Mouse (Mus musculus) heart, postnatal 36 days (tissue): ENCODE results near the gene Rps8. TPM values are rescaled to one million over a fixed set of nuclear protein-coding genes. Genes with fewer than 3 reads are reported as not detected.
"Not testable (repeated sequence)": the region's sequence is repeated elsewhere in the genome, so short reads cannot be mapped to it uniquely, and the experiment has no call there.

ENCODE experiments used
- DNase-seq, 2 experiments: peaks; one replicate each; pipeline ENCODE4 v3.0.0; 2021 to 2022
- intact Hi-C: fragments of 180-260 bp; cut with DNase I; formaldehyde crosslinking; loops from one replicate; pipeline ENCODE4 v1.15.1; 2025
- total RNA-seq, 2 experiments: library from RNA; stranded (reverse); gene quantifications; 2 replicates each; pipeline ENCODE4 v1.2.3; 2021

The Rps8 gene
- total RNA-seq = 100 to 1,000 TPM; 550 to 602 TPM

- intact Hi-C loops = loop anchor here (2.0 to 5.0 kb wide), 2 partner anchors 27 to 61 kb away; partner anchors contain the start of gene Kif2c
- DNase-seq = peak; percentile 86 to 90
These were observed at the start of gene Rps8 for GRCm38 (mm10) chr4:117155792-117156355. Gene Rps8 (minus strand): TSS chr4:117156243.

GRCm38 (mm10) chr4:117202992-117203354 is 46.9 kb upstream of the Rps8 start:
- no peak for DNase-seq
- intact Hi-C loops = no loop called here

GRCm38 (mm10) chr4:117202046-117202991 is 46.3 kb upstream of the Rps8 start:
- intact Hi-C loops = no loop called here
- DNase-seq = peak; percentile 45 to 47

- intact Hi-C loops = no loop called here
- no peak for DNase-seq
These were observed 35.8 kb upstream of the Rps8 start for GRCm38 (mm10) chr4:117191804-117192203.

- no peak for DNase-seq
These were observed 34.6 kb upstream of the Rps8 start for GRCm38 (mm10) chr4:117190660-117191059.

DNA sequence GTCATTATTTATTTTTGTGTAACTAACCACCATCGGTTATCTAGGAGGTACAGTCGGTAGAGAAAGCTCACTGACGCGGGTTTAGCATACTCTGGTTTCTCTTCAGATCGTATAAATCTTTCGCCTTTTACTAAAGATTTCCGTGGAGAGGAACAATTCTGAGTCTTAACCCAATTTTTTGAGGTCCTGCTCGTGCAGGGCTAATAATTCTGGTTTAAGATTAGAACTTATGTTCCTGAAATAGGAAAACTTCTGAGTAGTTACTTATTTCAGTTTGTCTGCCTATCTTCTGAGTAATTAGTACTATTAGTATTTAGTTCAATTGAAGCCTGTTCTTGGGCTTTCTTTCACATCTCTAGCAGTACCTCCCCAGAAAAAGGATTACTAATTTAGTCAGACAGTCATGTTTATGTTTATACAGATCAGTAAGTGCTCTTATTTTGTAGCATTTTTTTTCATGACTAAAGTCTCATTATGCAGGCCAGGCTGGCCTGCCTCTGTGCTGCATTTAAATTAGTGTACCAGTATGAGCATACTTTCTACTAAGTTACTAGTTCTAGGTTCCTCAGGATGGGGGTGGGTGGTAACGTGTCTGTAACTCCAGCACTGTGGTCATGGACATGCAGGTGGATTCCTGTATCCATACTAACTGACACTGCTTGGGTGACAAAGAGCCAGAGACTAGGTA is 34.0 kb upstream of the Rps8 start:
- DNase-seq = peak; percentile 20 to 50
- intact Hi-C loops = no loop called here

More at GRCm38 (mm10) chr4:117190660-117191059, 34.6 kb upstream of the Rps8 start:
- intact Hi-C loops = no loop called here

DNA sequence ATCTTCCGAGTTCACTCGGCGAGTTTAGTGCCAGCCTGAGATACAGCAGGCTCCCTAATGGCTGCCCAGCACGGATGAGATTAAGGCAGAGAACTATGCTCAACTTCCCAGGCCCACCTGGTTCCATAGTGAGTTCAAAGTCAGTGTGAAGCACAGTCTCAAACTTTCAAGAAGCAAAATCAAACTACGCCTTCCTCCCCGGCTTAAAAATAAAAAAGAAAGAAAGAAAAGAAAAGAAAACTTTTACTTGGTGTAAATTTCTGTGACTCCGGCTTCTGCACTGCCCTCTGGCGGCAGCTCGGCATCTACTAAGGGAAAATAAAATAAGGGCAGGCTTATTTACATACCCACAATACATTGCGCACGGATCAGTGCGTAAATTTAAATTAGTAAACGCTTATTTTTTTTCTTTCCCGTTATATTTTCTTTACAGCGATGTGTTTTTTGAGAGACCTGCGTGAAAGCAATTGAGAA is 33.4 kb upstream of the Rps8 start:
- intact Hi-C loops = no loop called here
- peak; percentile 87 to 90 for DNase-seq

GRCm38 (mm10) chr4:117188969-117189368 is 32.9 kb upstream of the Rps8 start:
- intact Hi-C loops = no loop called here
- no peak for DNase-seq

GRCm38 (mm10) chr4:117182759-117183096 is 26.7 kb upstream of the Rps8 start:
- not testable (repeated sequence) for DNase-seq
- intact Hi-C loops = loop anchor here (2.0 kb wide), 1 partner anchor 26 kb away; the partner anchor contains the start of gene Rps8

GRCm38 (mm10) chr4:117181863-117182758 is 26.1 kb upstream of the Rps8 start, which contains the start of gene Kif2c:
Gene Kif2c (minus strand): TSS chr4:117182639.
- DNase-seq = peak; percentile 91 to 93
- intact Hi-C loops = loop anchor here (2.0 kb wide), 1 partner anchor 25 kb away; the partner anchor contains the start of gene Rps8

- intact Hi-C loops = no loop called here
These were observed 13.9 kb upstream of the Rps8 start for GRCm38 (mm10) chr4:117169936-117170335.

DNA sequence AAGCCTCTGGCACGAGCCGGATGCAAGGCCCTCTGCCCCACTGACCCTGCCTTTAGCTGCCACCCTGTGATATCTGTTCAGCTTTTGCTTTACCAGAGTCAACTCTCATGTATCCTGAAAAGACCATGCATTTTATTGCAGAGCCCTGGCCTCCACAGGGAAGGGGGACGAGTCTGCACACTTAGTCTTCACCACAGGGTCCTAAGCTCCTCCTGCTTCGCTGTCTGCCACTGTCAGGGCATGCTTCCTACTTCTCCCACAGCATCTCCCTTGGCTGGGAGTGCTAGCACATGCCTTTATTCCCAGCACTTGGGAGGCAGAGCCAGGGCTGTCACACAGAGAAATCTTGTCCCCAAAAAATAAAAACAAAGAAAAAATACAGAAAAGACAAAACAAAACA is 5.1 kb upstream of the Rps8 start:
- intact Hi-C loops = no loop called here
- DNase-seq = no peak

More at GRCm38 (mm10) chr4:117169936-117170335, 13.9 kb upstream of the Rps8 start:
- no peak for DNase-seq

DNA sequence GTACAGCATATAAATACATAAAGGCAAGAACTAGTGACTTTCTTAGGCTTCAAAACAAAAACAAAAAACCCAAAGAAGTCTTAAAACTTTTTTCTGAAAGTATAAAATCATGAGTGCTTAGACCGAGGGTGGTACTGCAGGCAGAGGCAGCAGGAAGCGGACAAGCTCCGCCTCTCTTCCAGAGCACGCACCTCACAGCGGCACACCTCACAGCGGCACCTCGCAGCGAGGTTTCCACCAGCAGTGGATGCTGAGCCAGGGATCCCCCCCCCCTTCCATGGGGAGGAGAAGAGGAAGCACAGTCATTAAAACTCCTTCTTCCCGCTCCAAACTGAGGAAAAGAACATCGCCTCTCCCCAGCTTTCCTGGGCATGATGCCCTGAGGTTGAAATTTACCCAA is 3.6 kb upstream of the Rps8 start:
- intact Hi-C loops = loop anchor here (5.0 kb wide), 1 partner anchor 58 kb away; no protein-coding TSS in a partner anchor
- no peak for DNase-seq

GRCm38 (mm10) chr4:117156372-117156771 is 329 bp upstream of the Rps8 start:
- intact Hi-C loops = loop anchor here (2.0 to 5.0 kb wide), 2 partner anchors 26 to 61 kb away; partner anchors contain the start of gene Kif2c
- DNase-seq = no peak

DNA sequence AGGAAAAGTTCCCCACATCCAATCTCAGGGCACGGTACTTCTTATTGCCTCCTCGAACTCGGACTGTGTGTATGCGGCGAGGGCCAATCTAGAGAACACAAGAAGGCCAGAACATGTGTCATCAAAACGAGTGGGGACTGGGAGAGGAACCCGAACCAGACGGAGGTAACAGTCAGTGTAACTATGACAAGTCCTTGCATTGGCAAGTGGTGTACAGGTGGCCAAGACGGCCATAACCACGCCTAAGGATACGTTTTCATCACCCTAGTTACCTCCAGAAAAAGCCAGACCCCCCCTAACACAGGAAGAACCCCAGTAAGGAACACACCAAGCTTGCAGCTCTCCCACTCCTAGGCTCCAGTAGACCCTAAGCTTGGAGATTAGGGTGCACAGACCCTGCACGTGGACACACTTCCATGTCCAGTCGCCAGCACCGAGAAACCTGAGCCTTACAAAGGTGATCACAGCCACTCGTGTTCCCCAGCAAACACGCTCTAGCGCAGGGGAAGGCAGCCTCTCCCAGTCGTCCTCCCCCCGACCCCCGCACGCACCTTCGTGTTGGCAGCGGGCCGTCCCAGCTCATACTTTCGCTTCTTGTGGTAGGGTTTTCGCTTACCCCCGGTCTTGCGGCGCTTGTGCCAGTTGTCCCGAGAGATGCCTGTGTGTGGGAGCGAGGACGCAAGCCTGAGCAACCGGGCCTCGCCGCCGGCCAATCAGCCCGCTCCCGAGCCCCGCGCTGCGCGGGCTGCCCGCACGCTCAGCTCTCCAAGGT is 837 bp downstream of the Rps8 start:
- intact Hi-C loops = loop anchor here (5.0 kb wide), 1 partner anchor 62 kb away; no protein-coding TSS in a partner anchor
- DNase-seq = no peak

DNA sequence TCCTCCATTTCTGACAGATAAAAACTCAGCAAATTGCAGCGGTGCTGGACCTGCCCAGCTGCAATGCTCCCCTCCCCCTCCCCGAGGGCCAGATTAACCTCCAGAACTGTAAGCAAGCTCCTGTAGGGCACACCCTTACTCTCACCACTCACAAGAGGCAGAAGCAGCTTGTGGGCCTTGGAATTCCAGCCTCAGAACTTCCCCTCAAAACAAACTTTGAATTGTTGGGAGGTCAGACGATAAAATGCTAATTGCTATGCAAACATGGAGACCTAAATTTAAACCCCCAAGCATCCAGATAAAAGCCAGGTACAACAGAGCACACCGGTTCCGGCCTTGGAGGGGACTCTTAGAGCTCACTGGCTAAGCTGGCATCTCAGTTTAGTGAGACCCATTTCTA is 3.3 kb downstream of the Rps8 start:
- no peak for DNase-seq
- intact Hi-C loops = no loop called here

GRCm38 (mm10) chr4:117151416-117151815 is 4.6 kb downstream of the Rps8 start:
- intact Hi-C loops = no loop called here
- no peak for DNase-seq

- DNase-seq = no peak
- intact Hi-C loops = no loop called here
These were observed 5.8 kb downstream of the Rps8 start for GRCm38 (mm10) chr4:117150212-117150733.
